Mouse (Mus musculus) monocyte, adult 5-6 weeks (primary cell): ENCODE results near the gene Slit3. TPM values are rescaled to one million over a fixed set of nuclear protein-coding genes. Genes with fewer than 3 reads are reported as not detected.

Source experiments
- ATAC-seq: fragments of 153-309, 156-312 bp; replicated peaks from 2 replicates; pipeline ENCODE4 v1.8.0; 2017; ENCODE audit warnings: mild to moderate bottlenecking; ENCODE audit not compliant: low TSS enrichment, insufficient number of reproducible peaks, severe bottlenecking, poor library complexity, low FRiP score
- total RNA-seq: library from RNA; stranded (forward); fragments of 200-1000, 200-491, 200-594 nt; gene quantifications from 3 replicates; pipeline ENCODE4 v1.2.3, GENCODE M21; 2017

Slit3 gene
- total RNA-seq, 1 experiment from 2014 or later: not detected

DNA sequence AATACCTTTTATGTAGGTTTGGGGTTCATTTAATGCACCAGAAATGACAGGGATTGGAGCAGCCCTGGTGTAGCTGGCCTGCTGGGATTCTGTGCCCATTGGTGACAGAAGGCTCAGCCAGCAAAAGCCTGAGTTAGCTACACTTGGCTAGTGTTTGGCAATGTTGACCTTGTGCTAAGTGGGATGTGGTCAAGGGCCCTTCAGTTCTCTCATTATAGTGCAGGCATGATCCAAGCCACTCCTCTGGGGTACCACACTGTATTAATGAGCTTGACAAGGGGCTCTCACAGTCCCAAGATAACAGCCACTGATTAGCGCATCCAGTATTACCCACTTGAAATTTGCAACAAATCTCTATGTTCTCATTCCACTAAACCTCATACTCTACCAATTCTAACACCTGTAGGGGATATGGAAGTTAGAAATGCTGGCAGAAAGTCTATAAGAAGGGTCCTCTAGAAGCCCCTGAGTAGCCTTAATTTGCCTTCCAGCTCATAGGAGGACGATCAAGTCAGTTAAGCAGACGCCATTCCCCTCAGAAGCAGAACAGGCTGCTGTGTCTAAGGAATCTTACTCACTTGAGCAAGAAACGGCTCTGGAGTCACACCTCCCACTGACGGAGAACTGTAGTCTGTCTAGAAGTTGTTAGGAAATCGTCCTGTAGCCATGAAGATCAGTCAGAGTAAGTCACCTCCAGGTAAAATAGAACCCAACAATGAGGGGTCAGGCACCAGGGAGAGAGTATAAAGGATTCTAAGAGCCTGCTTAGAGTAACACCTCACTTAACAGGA lies 448.3 kb downstream of the Slit3 start:
- no peak for ATAC-seq

DNA sequence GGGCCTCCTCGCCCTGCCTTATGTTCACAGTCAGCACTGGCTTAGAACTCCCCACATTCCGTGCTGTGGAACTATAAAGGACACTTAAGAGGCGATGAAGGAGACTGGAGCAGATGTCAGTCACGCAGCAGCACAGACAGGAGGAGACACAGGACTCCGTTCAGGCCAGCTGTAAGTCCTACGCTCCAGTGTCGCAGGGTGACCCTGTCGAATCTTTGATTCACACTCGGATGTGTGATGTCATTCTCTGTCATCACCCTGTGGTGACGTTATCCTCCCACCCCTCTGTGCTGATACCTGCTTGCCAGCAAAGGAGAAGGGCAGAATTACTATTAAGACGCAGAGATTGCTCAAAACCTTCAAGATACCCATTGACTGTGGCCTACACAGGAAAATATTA lies 448.9 kb downstream of the Slit3 start:
- ATAC-seq: no peak

DNA sequence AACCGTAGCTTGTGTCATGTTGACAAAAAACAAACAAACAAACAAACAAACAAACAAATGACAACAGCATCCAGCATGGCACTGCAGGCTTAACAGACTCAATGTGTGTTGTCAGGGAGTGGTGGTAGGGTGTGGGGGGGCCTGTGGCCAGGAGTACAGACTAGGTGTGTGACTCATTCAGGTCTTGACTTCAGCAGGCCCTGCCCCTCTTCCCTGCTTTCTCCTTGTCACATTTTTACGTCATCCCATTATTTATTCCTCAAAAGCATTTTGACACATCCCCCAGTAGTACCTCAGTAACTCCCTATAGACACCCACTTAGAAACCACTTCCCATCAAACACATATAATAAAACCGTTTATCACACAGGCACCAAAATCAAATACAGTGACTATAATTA lies 450.9 kb downstream of the Slit3 start:
- ATAC-seq: no peak

DNA sequence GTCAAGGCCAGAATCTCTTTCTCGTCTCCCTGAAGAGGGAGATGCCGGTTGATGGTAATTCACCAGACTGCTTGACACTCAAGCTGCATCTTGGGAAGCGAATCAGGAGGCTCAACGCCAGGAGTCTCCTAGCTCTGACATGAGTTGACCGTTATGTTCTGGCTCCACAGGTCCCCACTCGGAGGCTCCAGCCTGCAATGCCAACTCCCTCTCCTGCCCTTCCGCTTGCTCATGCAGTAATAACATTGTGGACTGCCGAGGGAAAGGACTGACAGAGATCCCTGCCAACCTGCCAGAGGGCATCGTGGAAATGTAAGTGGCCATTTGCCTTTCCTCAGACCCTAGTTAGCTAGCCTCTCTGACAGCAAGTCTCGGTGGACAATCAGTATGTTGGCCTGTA lies 457.8 kb downstream of the Slit3 start:
- ATAC-seq: no peak

DNA sequence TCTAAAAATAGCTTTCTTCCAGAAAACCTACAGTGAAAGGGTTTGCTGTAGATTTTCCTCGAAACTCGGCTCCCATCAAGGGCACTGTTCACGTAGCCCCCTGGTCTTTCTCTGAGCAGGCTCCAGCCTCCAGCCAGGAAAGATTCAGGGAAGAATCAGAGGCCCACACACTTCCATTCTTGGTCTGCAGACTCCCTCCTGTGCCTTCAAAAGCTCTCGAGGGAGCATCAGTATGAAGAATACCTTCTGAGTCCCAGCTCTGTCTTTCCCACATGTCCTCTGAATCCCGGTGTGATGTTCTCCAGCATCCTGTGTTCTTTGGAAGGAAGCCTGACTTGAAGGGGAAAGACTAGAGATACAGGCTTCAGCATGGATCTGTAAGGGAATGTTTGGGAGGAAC lies 461.6 kb downstream of the Slit3 start:
- ATAC-seq: no peak

DNA sequence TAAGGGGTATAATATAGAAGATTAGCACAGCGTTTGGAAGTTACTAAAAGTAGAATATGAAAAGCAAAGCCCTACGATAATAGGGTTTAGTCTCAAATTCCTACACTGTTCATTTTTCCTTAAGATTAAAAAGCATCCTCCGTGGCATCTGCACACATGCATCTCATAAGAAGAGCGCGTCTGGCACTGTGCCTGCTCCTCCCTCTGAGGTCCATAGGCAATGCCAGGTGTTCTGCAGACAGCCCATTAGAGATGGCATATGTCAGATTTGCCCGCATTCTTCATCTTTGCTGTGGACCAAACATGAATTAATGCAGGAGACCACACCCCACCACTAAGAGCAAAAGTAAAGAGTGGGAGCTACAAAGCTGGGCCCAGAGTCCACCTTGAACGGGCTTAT lies 462.6 kb downstream of the Slit3 start:
- no peak for ATAC-seq

DNA sequence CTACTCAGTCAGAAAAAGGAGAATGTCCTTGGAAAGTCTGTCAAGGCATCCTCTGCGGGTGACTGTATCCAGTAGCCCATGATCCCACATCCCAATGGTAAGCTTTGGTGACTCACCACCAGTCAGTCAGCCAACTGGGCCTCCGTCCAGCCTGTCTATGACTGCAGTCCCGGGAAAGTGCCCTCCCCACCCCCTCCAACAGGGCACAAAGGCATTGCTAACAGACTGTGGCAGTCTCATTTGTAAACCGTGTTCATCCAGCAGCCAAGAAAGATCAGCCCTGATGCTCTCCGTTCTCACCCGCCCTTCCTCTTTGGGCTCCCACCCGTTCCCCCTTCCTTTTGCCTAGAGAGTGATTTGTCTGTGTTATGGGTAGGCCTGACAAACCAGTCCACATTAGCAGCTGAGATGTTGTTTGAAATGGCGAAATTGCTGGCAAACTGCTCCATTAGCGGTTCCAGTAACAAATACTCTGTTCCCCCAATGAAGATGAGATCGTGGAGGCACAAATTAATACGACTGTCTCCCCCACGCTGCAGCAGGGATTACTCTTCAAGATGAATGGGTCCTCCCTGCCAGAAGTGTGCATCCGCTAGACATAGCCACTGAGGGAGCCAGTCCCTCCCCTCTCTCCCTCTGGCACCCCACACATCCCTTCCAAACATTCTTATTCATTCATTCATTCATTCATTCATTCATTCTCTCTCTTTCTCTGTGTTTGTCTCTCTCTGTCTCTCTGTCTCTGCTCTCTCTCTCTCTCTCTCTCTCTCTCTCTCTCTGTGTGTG lies 466.3 kb downstream of the Slit3 start:
- ATAC-seq: no peak

DNA sequence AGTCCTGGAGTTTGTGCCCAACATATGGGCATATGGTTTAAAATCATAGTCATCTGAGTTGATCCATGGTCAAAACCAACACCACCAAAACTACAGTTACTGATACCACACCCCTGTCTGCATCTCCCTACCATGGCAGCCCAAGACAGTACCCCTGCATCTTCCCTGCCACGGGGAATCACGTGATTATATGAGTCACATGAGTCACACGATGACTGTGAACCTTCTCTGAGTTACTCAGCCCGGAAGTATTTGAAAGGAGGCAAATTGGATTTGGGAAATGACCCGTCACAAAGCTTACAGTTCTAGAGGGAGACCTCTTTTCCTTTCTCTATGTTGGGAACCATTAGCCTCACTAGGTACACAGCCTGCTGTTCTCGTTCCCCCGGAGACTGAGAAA lies 468.9 kb downstream of the Slit3 start:
- ATAC-seq: no peak

DNA sequence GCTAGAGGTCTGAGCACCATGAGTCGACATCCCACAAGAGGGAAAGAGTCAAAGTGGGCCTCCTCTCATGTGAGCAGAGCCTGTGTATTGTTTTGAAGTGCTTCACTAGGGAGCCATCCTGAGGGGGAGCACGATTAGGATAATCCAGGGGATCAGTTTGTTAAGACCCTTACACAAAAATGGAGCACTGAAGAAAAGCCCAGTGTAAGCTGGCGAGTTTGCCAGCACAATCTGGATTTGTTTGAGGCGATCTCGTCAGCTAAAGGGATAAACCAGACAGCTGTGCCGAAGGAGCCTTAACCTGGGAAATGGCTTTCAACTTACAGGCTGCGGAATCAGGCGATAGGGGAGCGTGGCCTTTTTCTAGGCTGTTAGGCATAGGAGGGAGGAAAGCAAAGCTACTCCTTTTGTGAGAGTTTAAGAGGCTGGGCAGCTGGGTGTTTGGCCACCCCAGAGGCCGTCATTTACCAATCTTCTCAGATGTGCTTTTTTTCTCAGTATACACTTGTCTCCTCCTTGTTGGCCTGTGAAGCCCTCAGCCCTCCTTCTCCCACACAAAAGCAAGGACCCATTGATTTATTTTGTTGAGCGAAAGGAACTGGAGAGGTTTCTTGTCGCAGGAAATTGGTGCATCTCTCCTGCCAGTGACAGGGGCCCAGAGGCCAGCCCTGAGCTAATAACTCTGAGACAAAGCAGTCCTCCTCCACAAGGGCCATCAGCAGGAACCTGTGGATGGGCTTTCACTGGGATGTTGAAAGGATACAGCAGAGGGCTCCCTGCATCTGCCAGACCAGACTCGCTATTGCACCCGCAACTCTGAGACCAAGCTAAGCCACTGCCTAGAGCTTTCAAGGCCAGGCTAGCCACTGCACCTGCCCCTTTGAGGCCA lies 472.4 kb downstream of the Slit3 start:
- ATAC-seq: no peak

DNA sequence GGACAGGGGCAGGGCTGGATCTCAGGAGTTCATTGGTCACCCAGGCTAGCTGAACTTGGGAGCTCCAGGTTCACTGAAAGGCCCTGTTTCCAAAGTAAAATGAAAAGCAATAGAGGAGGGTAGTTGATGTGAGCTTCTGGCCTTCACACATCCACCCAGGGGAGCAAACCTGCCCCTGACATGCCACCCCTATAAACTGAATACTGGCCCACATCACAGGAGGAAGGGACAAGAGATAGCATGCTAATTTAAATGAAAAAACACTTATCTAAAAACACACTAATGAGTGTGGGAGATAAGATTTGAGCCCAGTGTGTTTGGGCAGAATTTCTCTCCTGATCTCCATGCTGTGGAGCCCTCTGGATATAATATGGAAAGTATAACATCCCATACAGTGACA lies 475.0 kb downstream of the Slit3 start:
- no peak for ATAC-seq

DNA sequence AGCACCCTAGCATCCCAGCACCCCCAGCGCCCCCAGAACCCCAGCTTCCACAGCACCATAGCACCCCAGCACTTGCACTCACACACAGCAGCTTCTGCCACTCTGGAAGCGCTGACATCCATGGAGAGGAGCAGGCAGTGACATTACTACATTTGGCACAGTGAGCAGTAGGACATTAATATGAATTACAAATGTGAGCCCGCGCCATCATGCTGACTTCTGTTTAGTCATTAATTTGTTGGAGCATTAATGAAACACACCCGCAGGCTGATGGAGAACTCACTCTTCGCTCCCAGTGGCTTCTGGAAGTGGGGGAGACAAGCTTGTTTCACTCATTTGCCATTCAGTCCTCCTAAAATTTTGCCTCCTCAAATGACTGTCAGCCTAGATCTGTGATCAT lies 476.9 kb downstream of the Slit3 start:
- no peak for ATAC-seq

DNA sequence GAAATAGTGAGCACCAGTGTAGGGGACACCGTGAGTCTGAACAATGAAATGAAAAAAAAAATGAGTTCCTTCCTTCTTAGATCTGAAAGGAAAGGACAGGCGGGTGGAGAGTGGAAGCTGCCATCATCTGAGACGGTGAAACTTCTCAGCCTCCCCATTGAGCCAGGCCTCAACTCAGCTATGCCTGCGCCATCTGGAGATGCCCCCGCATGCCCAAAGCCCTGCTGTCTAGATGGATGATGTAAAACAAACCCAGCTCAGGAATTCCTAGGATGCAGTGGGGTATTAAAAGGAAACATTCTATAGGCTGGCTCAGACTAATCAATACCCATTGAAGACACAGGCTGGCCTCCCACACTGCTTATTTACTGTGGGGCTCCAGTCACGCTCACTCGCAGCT lies 477.7 kb downstream of the Slit3 start:
- ATAC-seq: no peak

DNA sequence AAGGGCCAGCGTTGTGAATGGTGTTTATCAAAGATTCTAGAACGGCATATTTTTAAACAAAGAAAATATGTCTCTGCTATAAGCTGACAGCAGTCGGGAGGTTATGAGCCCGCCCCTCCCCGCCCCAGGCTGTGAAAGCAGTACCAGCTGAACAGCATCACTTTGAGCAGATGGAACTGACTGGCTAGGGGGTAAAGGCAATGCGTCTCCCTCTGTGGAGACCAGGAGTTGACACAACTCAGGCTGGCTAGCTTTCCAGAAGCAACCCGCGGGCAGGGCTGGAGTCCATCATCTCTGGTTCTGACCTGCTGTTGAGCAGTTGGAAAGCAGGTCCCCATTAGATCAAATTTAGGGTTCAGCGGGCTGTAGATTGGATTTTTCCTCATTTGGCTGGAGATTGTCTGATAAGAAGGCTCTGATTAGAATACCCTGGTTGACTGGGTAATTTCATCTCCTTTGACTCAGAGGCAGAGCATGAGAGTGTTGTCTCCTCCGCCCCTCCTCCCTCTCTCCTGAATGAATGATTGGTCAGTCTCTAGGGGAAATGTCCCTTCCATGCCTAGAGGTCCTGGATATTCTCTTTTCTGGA lies 480.7 kb downstream of the Slit3 start:
- ATAC-seq: no peak

DNA sequence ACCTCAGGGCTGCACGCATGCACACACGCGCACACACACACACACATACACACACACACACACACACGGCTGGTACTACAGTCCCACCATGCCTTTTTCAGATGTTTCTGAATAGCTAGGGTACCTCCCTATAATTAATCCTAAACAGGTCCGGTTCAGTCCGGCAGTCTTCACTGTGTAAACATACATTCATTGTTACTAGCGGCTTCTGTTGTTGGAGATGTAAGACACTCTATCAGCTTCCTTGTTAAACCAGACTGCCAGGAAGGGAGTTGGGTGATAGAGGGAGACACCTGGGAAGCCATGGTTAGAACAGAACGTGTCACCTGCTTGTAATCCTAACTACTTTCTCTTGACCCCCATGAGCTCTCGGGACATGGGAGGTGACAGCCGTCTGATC lies 481.6 kb downstream of the Slit3 start:
- ATAC-seq: no peak

DNA sequence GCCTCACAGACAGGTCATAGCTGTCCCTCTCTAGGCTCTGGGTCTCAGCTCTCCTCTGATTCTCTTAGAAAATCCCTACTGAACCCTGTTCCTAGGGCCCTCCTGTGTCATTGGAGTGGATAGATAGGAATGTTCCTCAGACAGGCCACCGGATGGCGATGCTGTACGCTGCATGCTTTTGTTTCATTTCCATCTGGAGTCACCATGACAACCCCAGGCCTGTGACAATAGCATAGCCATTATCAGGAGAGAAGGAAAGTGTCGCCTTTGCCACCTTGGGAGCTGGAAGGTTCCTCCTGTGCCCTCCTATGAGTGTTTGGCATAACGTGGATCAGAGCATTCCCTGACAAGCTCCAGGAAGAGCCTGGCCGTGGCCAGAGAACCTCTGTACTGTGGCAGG lies 482.9 kb downstream of the Slit3 start:
- ATAC-seq: no peak

DNA sequence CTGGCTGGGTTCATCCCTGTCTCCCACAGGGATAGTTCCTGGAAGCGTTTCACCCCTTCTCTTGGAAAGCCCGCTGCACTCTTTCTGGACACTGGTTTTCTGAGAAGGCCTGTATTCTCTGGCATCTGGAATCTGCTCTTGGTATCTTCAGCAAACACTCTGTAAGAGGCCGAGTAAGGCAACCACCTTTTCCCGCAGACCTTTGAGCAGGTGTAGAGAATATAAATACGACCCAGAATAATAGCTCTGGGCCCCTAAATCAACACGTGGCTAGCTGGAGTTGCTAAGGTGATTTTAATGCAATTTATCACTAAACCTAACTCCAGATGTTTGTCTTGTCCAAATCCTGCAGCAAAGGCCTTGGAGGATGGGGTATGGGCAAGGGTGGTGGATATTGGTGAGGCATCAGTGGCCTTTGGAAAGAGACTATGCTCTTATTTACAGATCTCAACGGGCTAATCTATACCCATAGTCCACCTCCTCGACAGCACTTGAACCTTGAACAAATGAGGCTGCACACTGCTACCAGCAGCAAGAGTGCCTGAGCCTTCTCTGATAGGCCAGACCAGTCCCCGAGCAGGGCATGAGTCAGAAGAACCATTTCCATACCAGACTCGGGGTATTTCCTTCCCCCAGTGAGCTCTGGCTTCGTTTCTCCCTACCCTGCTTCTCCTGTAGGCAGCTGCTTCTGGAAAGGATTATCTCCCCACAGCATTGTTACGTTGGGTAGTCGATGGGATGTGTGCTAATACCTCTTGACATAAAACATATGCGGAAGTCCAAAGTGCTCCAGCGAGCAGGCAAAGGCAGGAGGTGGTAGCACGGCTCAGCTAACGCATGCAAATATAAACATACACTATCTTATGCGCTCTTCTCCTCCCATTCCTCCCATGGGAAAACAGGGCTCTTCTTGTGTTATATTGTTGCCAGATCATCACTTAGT lies 484.1 kb downstream of the Slit3 start:
- no peak for ATAC-seq

DNA sequence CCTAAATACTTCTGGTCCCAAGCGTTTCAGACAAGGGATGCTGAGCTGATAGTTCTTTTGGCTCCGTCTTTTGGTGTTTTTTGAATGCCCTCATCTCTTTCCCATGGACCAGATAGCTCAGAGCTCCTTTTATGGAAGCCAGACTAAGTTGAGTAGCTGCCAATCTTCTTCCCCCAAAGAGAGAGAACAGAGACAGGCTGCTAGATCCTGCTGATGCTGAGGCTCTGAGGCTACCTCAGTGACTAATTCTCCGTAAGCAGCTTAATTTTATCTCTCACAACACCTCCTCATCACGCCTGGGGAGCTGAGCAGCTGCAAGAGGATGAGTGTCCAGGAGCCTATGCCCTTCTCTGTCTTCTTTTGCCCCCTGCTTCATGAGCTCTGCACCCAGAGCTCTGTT lies 486.2 kb downstream of the Slit3 start:
- no peak for ATAC-seq

DNA sequence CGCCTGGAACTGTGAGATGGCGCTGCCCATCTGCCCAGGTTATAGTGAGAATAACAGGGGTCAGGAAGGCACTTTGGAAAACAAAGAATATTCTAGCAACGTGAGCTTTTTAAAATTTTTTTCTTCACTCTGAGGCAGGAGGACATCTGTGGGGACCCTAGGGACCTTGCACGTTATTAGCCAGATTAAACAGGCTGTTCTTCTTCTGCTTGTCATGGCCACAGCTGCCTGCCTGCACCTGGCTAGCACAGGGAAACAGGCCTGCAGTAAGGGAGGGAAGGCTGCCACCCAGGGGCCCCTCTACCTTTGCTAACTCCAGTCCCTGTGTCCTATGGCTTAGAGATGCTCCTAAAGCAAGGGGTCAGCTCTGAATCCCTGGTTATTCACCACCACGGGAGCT lies 487.8 kb downstream of the Slit3 start:
- ATAC-seq: no peak
